Mouse (Mus musculus) liver, adult 2 months (tissue): ENCODE measurements around the gene Hcn1.

Experiments
- CTCF ChIP-seq: fragments of 200-500 bp; IDR thresholded peaks from 2 replicates; pipeline ENCODE4 v1.5.1; 2011; ENCODE audit warnings: low read depth, low read length, control low read depth
- POLR2A ChIP-seq: fragments of 200-500 bp; IDR thresholded peaks from 2 replicates; pipeline ENCODE4 v1.6.1; 2011; ENCODE audit warnings: low read length, control low read depth; ENCODE audit not compliant: insufficient read depth; ENCODE audit errors: extremely low read depth

GRCm38 (mm10) chr13:117604073-117604472 lies 2.0 kb downstream of the Hcn1 start:
- TF ChIP-seq CTCF (no peak), POLR2A (no peak)
